Mouse (Mus musculus): Measurements from ENCODE around the gene Chek2. TPM values are rescaled to one million over a fixed set of nuclear protein-coding genes. Genes with fewer than 3 reads are reported as not detected.

The Chek2 gene
- 6.5 and 7.8 TPM in 2 replicates for total RNA-seq (2017)

DNA sequence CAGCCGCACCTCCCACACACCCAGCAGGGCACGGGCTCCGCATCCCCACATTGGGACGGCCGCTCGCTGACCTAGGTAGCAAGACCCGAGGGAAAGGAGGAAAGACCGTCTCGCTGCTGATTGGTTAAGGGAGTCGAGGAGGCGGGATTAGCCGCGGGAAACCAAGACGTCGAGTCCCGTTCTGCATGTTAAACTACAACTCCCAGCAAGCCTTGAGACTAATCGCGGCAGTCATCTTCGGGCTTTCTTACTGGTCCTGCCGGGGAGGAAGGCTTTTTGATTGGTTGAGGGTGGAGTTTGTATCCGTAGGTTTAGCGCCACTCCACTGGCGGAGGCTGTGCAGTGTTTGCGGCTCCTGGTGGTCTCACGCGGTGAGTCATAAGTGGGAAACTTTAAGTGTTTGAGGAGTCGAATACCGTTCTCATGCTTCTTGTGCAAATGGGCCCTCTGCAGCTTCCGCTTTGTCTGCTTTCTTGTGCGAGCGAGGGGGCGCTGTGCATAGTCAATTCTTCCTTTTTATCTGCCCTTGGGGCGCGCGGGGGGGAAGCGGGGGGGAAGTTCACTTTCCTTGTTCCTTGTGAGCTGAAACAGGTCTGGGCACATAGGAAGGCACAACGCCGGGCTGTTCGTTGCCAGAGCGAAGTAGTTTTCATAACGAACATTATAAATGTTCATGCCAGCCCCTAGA is at the start of gene Chek2, which contains the start of gene Hscb:
Gene Chek2 (plus strand): TSS at position 302 of the 688 bp plus-strand sequence.
Gene Hscb (minus strand): TSS at position 100 of the 688 bp plus-strand sequence.
- ATAC-seq (ENCODE audit: extremely low read depth, insufficient number of reproducible peaks, low FRiP score, poor library complexity, severe bottlenecking), result peak; percentile 97

- no peak for ATAC-seq (ENCODE audit: extremely low read depth, insufficient number of reproducible peaks, low FRiP score, poor library complexity, severe bottlenecking)
Measured at GRCm38 (mm10) chr5:110794363-110794762, 45.4 kb upstream of the Chek2 start.

DNA sequence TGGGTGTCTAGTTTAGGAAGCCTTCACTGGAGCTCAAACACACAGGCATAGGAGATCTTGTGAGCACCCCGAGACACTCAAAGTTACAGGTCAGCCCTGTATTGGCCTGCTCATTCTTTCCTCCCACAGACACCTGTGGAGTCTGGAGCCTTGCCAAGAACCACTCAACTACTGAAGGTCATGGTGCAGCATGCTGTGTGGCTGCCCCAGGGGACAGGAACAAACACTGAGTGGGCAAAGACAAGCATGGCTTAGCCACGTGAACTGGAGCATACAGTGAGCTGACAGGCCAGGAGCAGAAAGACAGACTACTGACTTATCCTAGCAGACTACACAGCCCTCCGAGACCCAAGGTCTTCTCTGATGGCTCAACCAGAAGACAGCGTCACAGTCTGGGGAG is 42.1 kb upstream of the Chek2 start:
- ATAC-seq (ENCODE audit: extremely low read depth, insufficient number of reproducible peaks, low FRiP score, poor library complexity, severe bottlenecking), result no peak

DNA sequence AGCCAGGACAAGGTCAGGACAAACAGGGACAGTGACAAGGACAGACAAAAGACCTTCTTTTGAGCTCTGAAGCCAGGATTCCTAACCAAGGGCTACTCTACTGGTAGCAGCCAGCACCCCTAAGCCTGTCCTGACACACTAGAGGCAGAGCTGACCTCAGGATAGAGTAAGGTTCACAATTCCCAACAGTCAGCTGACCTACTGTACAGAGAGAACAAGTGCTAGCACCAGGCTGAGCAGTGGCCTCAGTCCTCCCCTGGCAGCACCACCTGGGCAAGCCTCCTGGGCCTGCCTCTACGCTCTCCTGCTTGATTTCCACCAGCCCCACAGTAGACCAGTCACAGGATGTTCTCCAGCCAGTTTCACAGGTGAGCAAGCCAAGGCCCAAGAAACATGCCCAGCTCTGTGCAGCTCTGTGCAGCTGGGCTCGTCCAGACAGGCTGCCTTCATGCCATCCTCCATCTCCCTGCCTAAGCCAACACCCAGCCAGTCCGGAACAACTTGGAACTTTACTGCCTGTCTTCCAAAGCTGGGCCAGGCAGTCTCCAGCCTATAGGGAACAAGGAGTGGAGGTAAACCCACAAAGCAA is 38.6 kb upstream of the Chek2 start:
- no peak for ATAC-seq (ENCODE audit: extremely low read depth, insufficient number of reproducible peaks, low FRiP score, poor library complexity, severe bottlenecking)

DNA sequence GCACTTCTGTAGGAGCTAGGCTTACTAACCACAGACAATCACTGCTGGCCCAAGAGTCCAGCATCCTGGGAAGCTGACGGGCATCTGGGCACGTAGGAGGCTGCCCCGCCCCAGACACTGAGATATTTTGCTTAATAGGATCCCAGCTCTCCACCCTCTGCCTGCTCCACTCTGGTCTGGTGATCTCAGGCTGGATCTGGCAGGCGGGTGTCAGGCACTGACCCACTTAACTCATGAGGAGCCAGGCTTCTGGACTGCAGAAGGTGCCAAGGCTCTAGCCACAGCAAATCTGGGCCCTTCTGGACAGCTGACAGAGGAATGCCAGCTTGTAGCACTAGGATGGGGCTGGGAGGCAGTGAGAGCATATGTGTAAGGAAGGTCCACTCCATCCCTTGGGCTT is 37.6 kb upstream of the Chek2 start:
- ATAC-seq (ENCODE audit: extremely low read depth, insufficient number of reproducible peaks, low FRiP score, poor library complexity, severe bottlenecking), result no peak

- ATAC-seq (ENCODE audit: extremely low read depth, insufficient number of reproducible peaks, low FRiP score, poor library complexity, severe bottlenecking), result no peak
Measured at GRCm38 (mm10) chr5:110802809-110803208, 37.0 kb upstream of the Chek2 start.

GRCm38 (mm10) chr5:110804012-110804743 is 35.6 kb upstream of the Chek2 start:
- ATAC-seq (ENCODE audit: extremely low read depth, insufficient number of reproducible peaks, low FRiP score, poor library complexity, severe bottlenecking), result no peak

DNA sequence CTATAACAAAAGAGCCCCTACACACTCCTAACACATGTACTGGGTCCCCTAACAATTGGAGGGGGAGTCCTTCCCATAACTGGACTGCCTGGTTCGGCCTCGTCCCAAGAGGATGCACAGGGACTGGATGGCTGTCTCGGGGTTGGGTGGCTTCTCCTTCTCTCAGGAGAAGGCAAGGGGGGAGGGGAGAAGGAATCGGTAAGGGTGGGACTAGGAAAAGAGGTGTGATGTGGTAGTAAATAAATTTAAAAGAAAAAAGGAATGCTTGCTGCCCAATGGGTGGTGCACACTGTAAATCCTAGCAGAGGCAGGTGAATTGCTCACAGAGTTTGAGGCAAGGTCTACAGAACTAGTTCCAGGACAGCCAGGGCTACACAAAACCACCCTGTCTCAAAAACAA is 33.6 kb upstream of the Chek2 start:
- ATAC-seq (ENCODE audit: extremely low read depth, insufficient number of reproducible peaks, low FRiP score, poor library complexity, severe bottlenecking), result no peak

- no peak for ATAC-seq (ENCODE audit: extremely low read depth, insufficient number of reproducible peaks, low FRiP score, poor library complexity, severe bottlenecking)
Measured at GRCm38 (mm10) chr5:110806676-110807075, 33.1 kb upstream of the Chek2 start.

- no peak for ATAC-seq (ENCODE audit: extremely low read depth, insufficient number of reproducible peaks, low FRiP score, poor library complexity, severe bottlenecking)
Measured at GRCm38 (mm10) chr5:110807453-110807852, 32.3 kb upstream of the Chek2 start.

DNA sequence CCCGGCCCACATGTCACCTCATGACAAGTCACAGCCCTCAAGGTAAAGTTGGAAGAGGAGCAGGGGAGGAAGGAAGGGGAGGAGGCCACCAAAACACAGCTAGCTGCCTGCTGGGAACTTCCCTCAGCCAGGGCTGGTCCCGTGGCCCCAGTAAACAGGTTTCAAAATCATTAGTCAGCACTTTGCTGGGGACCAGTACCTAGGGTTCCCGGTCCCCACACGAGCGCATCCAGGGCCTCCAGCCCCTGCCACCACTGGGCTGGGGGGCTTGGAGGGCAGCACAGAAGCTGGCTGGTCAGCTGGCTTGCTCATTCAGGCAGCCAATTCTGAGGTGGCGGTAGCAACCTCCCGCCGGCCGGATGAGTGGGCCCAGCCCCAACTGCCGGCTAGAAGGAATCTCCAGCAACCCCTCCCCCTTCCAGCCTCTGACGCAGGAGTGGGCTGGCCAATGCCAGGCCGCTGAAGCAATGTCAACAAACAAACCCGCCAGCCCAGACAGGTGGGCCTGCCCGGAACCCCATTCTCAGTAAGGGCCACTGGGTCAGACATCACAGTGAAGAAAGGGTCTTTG is 31.6 kb upstream of the Chek2 start:
- peak; percentile 55 for ATAC-seq (ENCODE audit: extremely low read depth, insufficient number of reproducible peaks, low FRiP score, poor library complexity, severe bottlenecking)

GRCm38 (mm10) chr5:110808821-110809666 is 30.7 kb upstream of the Chek2 start:
- ATAC-seq (ENCODE audit: extremely low read depth, insufficient number of reproducible peaks, low FRiP score, poor library complexity, severe bottlenecking), result no peak

- ATAC-seq (ENCODE audit: extremely low read depth, insufficient number of reproducible peaks, low FRiP score, poor library complexity, severe bottlenecking), result peak; percentile 90
Measured at GRCm38 (mm10) chr5:110809667-110810325, 30.0 kb upstream of the Chek2 start, which contains the start of gene Ulk1. TSS of gene Ulk1 (minus strand) at chr5:110810097.

DNA sequence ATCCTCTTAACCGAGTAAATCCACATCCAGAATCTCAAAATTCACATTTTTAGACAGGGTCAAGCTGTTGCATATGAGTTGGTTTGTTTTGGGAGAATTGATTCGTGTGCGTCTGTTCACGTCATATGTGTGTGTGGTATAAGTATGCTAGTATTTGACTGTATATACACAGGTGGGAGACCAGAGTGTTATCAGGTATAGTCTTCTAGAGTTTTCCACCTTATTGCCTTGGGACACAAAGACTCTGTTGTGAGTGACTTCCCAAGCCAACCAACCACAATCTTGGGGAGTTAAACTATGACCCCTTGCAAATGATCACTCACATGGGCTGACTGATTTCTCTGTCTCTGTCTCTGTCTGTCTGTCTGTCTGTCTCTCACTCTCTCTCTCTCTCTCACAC is 15.4 kb upstream of the Chek2 start:
- no peak for ATAC-seq (ENCODE audit: extremely low read depth, insufficient number of reproducible peaks, low FRiP score, poor library complexity, severe bottlenecking)

DNA sequence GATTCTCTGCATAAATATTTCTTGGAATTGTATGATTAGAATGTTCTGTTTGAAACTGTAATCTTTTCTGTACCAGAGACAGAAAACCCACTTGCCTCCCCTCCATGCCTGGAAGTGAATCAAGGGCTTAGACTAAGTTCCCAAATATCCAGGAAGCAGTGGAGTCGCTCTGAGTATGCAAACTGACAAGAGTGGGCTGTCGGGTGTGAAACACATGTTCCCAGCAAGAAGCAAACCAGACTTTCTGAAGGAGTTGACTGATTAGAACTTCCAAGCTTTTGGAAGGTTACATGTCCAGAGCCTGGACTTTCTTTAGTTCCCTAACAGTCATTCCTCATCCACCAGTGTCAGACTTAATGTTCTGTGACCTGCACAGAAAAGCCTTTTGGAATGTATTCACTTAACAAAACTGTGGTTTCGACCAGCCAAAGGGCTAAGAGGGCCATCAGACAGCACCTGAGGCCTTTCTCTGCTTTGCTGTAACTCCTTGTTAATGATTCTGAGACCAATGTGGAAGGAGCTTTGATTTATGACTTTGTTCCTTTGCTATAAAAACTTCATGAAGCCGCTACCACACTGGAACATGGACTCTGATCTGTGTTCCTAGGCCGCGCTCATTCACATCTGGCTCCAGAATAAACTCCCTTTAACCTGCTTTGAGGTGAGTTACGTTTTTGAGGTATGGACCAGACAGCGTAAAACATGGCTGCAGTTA is 12.8 kb upstream of the Chek2 start:
- ATAC-seq (ENCODE audit: extremely low read depth, insufficient number of reproducible peaks, low FRiP score, poor library complexity, severe bottlenecking), result no peak

DNA sequence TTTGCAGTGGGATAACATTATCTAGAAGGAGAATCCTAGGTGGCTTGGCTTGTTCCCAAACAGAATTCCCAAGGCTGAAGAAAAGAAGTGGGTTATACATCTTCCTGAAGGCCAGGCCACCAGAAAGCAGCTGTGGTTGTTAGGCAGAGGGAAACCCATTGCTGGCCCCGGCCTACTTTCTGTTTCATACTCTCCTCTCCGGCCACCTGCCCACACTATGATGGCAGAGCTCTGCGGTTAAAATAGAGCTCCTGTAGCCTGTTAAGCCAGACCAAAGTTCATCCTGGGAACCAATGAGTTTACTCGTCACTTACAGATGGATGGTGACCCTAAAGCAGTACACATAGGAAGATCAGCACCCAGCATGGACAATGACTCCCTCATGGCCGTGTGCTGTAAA is 12.2 kb upstream of the Chek2 start:
- ATAC-seq (ENCODE audit: extremely low read depth, insufficient number of reproducible peaks, low FRiP score, poor library complexity, severe bottlenecking), result no peak

DNA sequence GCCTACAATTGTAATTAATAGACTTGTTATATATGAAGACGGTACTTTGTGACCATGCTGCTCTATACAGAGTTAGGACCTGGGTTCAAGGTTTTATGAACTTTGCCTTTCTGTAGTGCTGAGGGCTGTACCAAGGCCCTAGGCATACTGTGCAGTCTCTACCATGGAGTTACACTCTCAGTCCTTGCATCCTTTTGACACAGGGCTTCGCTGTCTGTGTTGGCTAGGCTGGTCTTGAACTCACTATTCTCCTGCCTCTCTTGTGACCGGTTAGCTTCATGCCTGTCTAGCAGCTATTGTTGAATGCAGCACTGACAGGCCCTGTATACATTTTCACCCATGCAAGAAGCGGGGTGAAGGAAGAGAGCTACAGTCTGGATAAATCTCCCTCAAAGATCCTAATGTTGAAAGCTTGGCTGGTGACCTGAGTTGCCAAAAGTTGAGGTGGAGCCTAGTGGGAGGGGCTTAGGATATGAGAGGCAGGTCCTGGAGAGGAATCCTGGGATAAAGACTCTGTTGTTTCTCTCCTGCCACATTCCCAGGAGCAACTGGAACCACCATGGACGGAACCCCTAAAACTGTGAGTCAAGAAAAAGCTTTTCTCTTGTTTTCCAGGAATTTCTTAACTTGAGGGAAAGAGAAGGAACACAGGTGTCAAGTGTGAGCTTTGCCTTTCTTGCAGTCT is 8.6 kb upstream of the Chek2 start:
- no peak for ATAC-seq (ENCODE audit: extremely low read depth, insufficient number of reproducible peaks, low FRiP score, poor library complexity, severe bottlenecking)
